Mouse (Mus musculus): ENCODE results near the gene Qpctl.
"Not testable (repeated sequence)": the region's sequence is repeated elsewhere in the genome, so short reads cannot be mapped to it uniquely, and the experiment has no call there.

Gene Qpctl

DNA sequence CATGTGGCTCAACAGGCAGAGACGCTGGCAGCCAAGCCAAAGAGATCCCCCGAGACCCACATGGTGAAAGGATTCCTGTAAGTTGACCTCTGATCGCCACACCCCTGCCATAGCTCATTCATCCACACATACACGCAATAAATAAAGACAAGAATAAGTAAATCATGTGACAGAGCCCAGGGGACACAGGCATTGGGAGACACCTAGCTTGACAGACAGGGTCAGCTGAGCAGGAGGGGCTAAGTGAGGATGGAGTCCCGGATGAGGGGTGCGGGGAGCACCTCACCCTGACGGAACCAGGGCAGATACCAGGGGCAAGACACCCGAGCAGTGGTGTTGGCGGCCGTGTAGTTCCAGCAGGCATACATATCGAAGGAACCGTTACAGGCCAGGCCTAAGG lies 14.7 kb upstream of the Qpctl start:
- no peak for DNase-seq (ENCODE audit: low spot score)

GRCm38 (mm10) chr7:19162928-19163327 lies 13.8 kb upstream of the Qpctl start:
- DNase-seq (ENCODE audit: low spot score): no peak

DNA sequence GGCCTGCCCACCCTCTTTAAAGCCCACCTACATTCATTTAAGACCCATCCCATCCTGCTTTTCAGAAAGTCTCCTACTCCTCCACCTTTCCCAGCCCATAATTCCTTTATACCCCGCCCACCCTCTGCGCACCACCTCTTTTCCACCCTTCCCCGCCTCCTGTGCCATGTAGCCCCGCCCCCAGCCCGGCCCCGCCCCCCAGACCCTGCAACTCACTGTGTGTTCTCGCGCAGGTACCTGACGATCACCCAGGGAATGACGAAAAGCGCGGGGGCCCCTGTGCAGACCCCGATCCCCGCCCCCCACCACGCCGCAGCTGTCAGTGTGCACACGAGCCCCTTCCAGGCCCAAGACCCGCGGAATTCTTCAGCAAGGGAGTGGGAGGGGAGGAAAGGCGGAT lies 11.0 kb upstream of the Qpctl start:
- DNase-seq (ENCODE audit: low spot score): no peak

GRCm38 (mm10) chr7:19159411-19159810 lies 10.3 kb upstream of the Qpctl start:
- DNase-seq (ENCODE audit: low spot score): no peak

GRCm38 (mm10) chr7:19158601-19159000 lies 9.5 kb upstream of the Qpctl start:
- DNase-seq (ENCODE audit: low spot score): no peak

DNA sequence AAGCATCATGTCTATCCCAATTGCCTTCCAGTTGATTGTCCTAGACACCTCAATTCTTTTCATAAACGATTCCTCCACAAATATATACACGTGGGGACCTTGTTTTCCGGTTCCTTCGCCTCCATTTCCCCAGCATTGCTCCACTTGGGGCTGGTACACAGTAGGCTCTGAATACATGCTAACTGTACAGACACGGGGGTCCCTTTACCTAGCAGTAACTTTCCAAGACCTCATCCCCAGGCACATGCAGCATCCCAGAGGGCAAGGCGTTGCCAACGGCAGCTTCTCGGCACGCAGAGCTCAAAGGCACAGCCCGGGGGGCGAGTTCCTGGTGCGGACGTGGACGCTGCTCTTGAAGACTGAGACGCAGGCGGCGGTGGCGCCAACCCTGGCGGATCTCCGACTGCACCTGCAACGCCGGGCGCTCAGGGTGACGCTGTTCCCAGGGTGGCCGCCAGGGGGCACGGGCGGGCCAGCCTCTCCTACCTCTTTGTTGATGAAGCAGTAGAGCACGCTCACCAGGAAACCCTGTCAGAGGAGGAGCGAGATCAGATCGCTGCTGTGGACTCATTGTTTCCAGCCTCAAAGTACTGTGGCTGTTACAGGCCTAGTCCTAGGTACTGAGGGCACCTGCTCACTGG lies 8.2 kb upstream of the Qpctl start:
- peak; percentile 93 for DNase-seq (ENCODE audit: low spot score)

- DNase-seq (ENCODE audit: low spot score): no peak
Measured at GRCm38 (mm10) chr7:19155825-19156475, 6.9 kb upstream of the Qpctl start.

- no peak for DNase-seq (ENCODE audit: low spot score)
Measured at GRCm38 (mm10) chr7:19154796-19155195, 5.7 kb upstream of the Qpctl start.

DNA sequence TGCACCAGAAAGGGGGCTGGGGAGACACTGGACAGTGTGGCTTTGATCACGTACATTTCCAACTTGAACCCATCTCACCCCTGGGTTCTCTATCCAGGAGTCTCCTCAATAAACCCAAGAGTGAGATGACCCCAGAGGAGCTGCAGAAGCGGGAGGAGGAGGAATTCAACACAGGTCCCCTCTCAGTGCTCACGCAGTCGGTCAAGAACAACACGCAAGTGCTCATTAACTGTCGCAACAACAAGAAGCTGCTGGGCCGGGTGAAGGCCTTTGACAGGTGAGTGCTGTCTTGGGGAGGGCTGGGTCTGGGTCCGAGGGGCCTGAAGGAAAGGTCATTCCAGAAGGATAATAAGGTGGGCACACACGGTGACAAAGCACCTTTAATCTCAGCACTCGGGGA lies 2.0 kb upstream of the Qpctl start:
- not testable (repeated sequence) for DNase-seq (ENCODE audit: low spot score)

DNA sequence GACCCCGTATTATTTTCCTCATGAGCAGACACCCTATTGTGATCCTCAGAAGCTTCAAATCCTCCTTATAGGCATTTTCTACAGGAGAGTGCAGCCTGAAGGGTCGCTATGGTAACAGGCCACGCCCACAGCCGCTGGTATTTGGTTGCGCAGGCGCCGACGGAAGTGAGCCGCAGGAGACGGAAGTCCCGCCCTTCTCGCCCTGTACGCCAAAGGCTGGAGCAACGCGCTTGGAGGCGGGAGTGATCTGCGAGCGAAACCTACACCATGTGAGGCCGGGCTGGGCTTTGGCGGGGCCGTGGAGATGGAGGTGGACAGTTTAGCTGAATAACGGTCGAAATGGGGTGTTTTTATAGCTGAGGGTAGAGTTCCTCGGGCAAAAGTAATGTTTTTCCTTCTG lies 535 bp upstream of the Qpctl start, which contains the start of gene Snrpd2:
Gene Snrpd2, plus strand, starts transcription at position 97 of the 400 bp plus-strand sequence.
- peak; percentile 95 for DNase-seq (ENCODE audit: low spot score)

- no peak for DNase-seq (ENCODE audit: low spot score)
Measured at GRCm38 (mm10) chr7:19148180-19148874, 764 bp downstream of the Qpctl start.

DNA sequence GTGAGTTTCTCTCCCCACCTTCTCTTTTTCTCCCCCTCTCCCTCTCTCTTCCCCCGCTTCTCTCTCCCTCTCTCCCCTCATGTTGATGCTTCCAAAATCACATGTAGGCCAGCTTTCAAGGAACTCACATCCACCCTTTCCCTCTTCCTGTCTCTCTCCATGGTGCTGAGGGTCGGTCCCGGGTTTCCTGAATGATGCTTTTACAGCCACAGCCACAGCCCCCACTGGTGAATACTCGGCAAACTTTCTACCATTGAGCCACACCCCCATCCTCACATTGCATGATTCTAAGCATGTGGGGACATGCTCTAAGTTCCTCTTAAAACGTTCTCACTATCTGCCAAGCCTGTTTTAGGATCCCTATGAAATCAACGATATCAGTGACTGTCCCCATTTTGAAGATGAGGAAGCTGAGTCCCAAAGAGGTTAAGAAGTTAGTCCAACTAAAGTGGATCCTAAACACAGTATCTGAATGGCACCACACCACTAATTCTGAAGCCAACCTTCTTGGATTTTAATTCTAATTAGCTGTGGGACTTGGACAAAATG lies 1.5 kb downstream of the Qpctl start:
- no peak for DNase-seq (ENCODE audit: low spot score)

DNA sequence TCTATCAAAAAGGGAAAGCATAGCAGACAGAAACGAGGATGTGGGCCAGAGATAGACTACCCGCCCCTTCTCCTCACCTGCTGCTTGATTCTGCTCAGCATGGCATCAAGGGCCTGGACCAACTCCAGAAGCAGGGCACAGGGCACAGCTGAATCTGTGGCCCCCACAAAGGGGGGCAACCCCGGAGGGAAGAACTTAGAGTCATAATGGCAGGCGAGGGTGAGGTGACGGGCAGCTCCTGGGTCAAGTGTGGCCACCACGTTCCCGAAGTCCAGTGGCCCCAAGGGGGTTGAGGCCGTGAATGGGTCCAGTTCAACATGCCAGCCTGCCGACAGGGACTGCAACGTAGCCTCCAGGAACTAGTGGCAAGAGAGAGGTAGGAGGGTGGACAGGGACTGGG lies 2.3 kb downstream of the Qpctl start:
- no peak for DNase-seq (ENCODE audit: low spot score)

- no peak for DNase-seq (ENCODE audit: low spot score)
Measured at GRCm38 (mm10) chr7:19137380-19137779, 11.7 kb downstream of the Qpctl start.

- DNase-seq (ENCODE audit: low spot score): no peak
Measured at GRCm38 (mm10) chr7:19136673-19137334, 12.3 kb downstream of the Qpctl start.

- DNase-seq (ENCODE audit: low spot score): no peak
Measured at GRCm38 (mm10) chr7:19136168-19136567, 12.9 kb downstream of the Qpctl start.

DNA sequence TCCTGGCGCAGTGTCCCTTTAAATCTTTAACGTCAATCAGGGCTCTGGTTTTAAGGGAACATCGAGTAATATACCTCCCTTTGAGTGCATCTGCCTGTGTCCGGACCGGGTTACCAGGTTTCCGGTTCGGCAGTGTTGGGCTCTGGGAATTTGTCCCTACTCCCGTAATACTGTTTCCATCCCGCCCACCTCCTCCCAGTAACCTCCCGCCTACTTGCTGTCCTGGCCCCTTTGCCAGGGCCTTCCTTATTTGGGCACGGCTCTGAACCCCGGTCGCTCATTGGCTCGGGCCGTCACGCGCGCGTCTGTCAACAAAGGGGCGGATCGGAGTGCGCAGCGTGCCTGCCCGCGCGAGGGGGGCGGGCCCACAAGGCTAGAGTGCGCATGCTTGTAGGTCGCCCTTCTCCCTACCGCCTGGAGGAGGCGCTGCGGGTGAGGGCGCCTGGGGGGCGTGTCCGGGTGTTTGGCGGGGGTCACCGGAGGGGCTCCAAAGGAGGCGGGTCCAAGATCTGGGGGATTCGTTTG lies 17.7 kb downstream of the Qpctl start:
- peak; percentile 98 for DNase-seq (ENCODE audit: low spot score)

DNA sequence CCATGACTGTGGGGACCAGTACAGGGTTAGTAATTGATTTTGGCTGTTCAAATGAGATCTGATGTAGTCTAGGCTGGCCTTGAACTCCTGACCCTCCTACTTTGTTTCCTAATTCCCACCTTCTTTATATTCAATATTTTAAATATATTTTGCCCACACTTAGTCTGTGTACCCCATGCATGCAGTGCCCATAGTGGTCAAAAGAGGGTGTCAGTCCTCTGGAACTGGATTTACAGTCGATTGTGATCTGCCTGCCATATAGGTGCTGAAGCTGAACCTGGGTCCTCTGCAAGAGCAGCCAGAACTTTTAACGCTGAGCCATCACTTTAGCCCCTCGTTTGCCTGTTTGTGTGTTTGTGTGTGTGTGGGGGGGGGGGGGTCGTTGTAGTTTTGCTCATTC lies 18.4 kb downstream of the Qpctl start:
- no peak for DNase-seq (ENCODE audit: low spot score)

- DNase-seq (ENCODE audit: low spot score): no peak
Measured at GRCm38 (mm10) chr7:19129396-19129795, 19.7 kb downstream of the Qpctl start.

DNA sequence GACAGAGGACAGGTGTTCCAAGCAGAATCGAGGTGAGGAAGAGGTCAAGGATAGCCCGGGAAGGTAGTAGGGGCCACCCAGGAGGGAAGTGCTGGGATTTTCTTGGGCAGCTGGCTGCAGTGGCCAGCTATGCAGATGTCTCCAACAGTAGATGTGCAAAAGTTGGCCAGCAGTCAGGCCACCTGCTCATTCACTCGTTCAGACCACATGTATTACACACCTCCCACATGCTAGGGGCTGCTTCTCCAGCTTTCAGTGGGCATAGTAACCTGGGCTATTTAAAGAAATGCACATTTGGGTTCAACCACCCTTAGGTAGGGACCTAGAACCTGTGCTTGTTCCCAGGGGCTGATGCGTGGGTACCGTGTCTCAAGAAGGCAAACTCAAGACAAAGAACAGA lies 21.3 kb downstream of the Qpctl start:
- DNase-seq (ENCODE audit: low spot score): no peak

DNA sequence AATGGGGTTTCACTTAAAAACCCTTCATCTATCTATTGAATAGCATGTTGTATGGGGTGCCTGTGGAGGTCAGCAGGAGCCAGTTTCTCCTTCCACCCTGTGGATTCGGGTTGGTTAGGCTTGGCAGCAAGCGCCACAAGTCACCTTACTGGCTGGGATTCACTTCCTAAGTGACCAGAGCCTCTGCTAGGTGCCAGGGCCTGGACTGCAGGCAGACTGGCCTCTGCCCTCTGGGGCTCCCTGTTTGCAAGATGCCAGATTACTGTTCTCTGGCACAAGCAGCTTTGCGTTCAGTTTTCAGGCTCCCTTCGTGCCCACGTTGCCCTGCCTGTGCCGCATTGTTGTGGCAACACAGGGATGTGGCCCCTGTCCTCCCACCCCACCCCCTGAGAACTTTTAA lies 24.4 kb downstream of the Qpctl start:
- no peak for DNase-seq (ENCODE audit: low spot score)

DNA sequence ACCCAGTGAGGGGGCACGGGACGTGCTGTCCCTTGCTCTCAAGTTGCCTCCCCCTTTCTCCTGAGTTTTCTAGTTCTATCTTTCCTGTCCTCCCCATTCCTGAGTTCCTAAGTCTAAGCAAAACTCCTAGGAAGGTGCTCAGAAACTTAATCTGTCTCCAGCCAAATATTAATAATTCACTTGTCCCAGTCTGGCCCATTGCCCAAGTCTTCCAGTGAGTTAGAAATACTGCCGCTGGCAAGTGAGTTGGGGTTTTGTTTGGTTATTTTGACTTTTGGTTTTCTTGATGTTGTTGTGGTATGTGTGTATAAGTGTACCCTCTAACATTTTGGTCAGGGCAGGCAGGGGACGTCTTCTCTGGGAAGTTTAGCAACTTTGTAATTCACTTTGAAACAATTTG lies 27.4 kb downstream of the Qpctl start:
- no peak for DNase-seq (ENCODE audit: low spot score)

Data from lung, postnatal 25 days (tissue).